Comparison of ENCODE assay signal across 18 mouse cellular contexts in the genomic region with DNA sequence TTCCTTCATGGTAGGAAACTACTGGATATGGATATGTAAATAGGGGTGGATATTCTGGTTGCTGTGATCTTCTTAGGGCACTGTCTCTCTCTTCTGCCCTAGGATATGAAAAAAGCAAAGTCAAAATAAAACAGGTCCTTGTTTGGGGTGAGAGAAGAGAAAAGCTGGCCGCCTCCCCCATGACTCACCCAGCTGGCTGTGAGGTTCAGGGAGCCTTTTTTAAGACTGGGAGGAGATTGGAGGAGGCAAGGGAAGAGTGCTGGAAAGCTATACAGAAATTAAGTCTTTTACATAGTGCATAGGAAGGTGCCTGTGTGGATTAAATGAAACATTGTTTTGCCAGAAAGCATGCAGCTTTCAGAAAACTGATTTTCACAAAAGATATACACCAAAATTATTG.
DNase-seq lines count a peak whose midpoint lies in the region.
"Had no signal": no experiment of that assay in that cellular context is flagged by ENCODE, and none has a peak within 500 bp of the region (broad histone marks: within the 10 kb centered on the region; RNA-seq: fewer than 3 reads in every experiment).

No protein-coding gene starts in this region.

- H3K27me3 ChIP-seq in limb, embryonic 10.5 days (ENCODE audit: low read depth, poor library complexity, severe bottlenecking), result no peaks in the 10 kb centered on the region
- H3K27me3 ChIP-seq: embryonic facial prominence, embryonic 13.5 days; heart, embryonic 12.5 days; hindbrain, embryonic 15.5 days; neural tube, embryonic 12.5 days had no signal

- no peak overlapping the region for H3K27ac ChIP-seq in limb, embryonic 10.5 days
- H3K27ac ChIP-seq: embryonic facial prominence, embryonic 13.5 days; hindbrain, embryonic 15.5 days; kidney, postnatal 0 days; neural tube, embryonic 12.5 days had no signal

- H3K36me3 ChIP-seq in limb, embryonic 10.5 days, result no peaks in the 10 kb centered on the region
- H3K36me3 ChIP-seq: embryonic facial prominence, embryonic 13.5 days; heart, embryonic 12.5 days; hindbrain, embryonic 15.5 days; neural tube, embryonic 12.5 days had no signal

- no peaks in the 10 kb centered on the region for H3K4me1 ChIP-seq in limb, embryonic 10.5 days
- H3K4me1 ChIP-seq: embryonic facial prominence, embryonic 13.5 days; hindbrain, embryonic 15.5 days; neural tube, embryonic 12.5 days had no signal

- no peak overlapping the region for H3K4me3 ChIP-seq in limb, embryonic 10.5 days
- H3K4me3 ChIP-seq: embryonic facial prominence, embryonic 13.5 days; heart, embryonic 12.5 days; hindbrain, embryonic 15.5 days; neural tube, embryonic 12.5 days had no signal

- WGBS in limb, embryonic 10.5 days, result 90% methylated on average over 1 of the region's 1 CpGs

- peak; percentile 26 for DNase-seq in ovary, adult 18-20 months (ENCODE audit: low spot score)
- DNase-seq in ovary, postnatal 10 days (ENCODE audit: low spot score), result no peak
- DNase-seq in fibroblast of lung, adult 2 months (ENCODE audit: low read depth), result peak; percentile 7
- DNase-seq in left cerebral cortex, adult 9 months (ENCODE audit: low spot score in 2 of 2), result peak; percentile 39 to 59
- DNase-seq in right cerebral cortex, postnatal 25 days, result peak; percentile 47
- DNase-seq in kidney, postnatal 10 days, result no peak
- no peak for DNase-seq in yolk sac, embryonic 10.5 days (ENCODE audit: low spot score)
- DNase-seq in limb, embryonic 10.5 days (ENCODE audit: low spot score), result no peak
- DNase-seq: cerebellum, adult 9-10 months; kidney, adult 11 months; liver; liver, postnatal 0 days; thymus, adult 18-20 months had no signal

- H3K9me3 ChIP-seq in limb, embryonic 10.5 days (replicated peaks), result no peaks in the 10 kb centered on the region
- H3K9me3 ChIP-seq: embryonic facial prominence, embryonic 13.5 days; heart, embryonic 12.5 days; hindbrain, embryonic 15.5 days; neural tube, embryonic 12.5 days had no signal

Comparison
In these comparisons a context has a peak if more than half of its experiments do, and no peak if none do; other contexts are left out.
1. DNase-seq: peak in ovary, adult 18-20 months (single experiment), fibroblast of lung, adult 2 months (single experiment), left cerebral cortex, adult 9 months (2 of 2) and right cerebral cortex, postnatal 25 days (single experiment); none in ovary, postnatal 10 days (single experiment), kidney, postnatal 10 days (single experiment), yolk sac, embryonic 10.5 days (single experiment) and limb, embryonic 10.5 days (single experiment).